Mouse (Mus musculus) embryonic facial prominence, embryonic 13.5 days (tissue): ENCODE measurements at regions not wholly inside any gene's neighbourhood (a gene's known extent, or its start where the extent isn't known, plus 50 kb on each side); places are given as distances from the start of the nearest gene placed in this dataset.

Experiments
- ATAC-seq: fragments of 200-750 bp; cut with Nextera tagmentation; 2 replicates; pipeline ENCODE4 v1.8.0; 2017; ENCODE audit warnings: low read depth; ENCODE audit not compliant: insufficient number of reproducible peaks, insufficient read depth, low FRiP score, low TSS enrichment
- H3K27ac ChIP-seq: fragments of 300-500 bp; sonication (generic); 2 replicates; pipeline ENCODE4 v1.5.1; 2015; ENCODE audit warnings: moderate library complexity, mild to moderate bottlenecking, inconsistent platforms
- H3K27me3 ChIP-seq: fragments of 300-500 bp; sonication (generic); 2 replicates; pipeline ENCODE4 v1.6.1; 2015; ENCODE audit warnings: mild to moderate bottlenecking, inconsistent platforms
- H3K36me3 ChIP-seq: fragments of 300-500 bp; sonication (generic); 2 replicates; pipeline ENCODE4 v1.6.1; 2015; ENCODE audit warnings: mild to moderate bottlenecking, inconsistent platforms
- H3K4me1 ChIP-seq: fragments of 300-500 bp; sonication (generic); 2 replicates; pipeline ENCODE4 v1.6.1; 2015; ENCODE audit warnings: inconsistent platforms
- H3K4me2 ChIP-seq: fragments of 300-500 bp; sonication (generic); 2 replicates; pipeline ENCODE4 v1.6.1; 2015; ENCODE audit warnings: moderate library complexity, mild to moderate bottlenecking, inconsistent platforms
- H3K4me3 ChIP-seq: fragments of 300-500 bp; sonication (generic); 2 replicates; pipeline ENCODE4 v1.5.1; 2015; ENCODE audit warnings: mild to moderate bottlenecking, inconsistent platforms
- H3K9ac ChIP-seq: fragments of 300-500 bp; sonication (generic); 2 replicates; pipeline ENCODE4 v1.6.1; 2015; ENCODE audit warnings: mild to moderate bottlenecking, inconsistent platforms
- H3K9me3 ChIP-seq: fragments of 300-500 bp; sonication (generic); 2 replicates; pipeline ENCODE4 v1.6.1; 2016; ENCODE audit warnings: inconsistent platforms
- WGBS: fragments of 180-500 bp; shearing (Covaris S2); methylation state at CpG from one replicate; pipeline ENCODE4 v1.1.7; 2015; ENCODE audit warnings: mixed read lengths; 5-methylcytosine and 5-hydroxymethylcytosine counted together

GRCm38 (mm10) chr14:98626476-98626875 lies 367.6 kb downstream of the Rpl36a-ps1 start:
- Histone ChIP-seq H3K4me1 (no peaks in the 10 kb centered on the region), H3K4me2 (no peak overlapping the region), H3K4me3 (no peak overlapping the region), H3K27ac (no peak overlapping the region), H3K36me3 (no peaks in the 10 kb centered on the region), H3K9me3 (no peaks in the 10 kb centered on the region), H3K9ac (no peak overlapping the region), H3K27me3 (no peaks in the 10 kb centered on the region)
- ATAC-seq = no peak
- 43% methylated on average over 7 of the region's 7 CpGs for WGBS

- H3K36me3 ChIP-seq = no peaks in the 10 kb centered on the region
- no peaks in the 10 kb centered on the region for H3K9me3 ChIP-seq
- no peak overlapping the region for H3K4me3 ChIP-seq
- no peak for ATAC-seq
- no peak overlapping the region for H3K9ac ChIP-seq
- H3K4me1 ChIP-seq = no peaks in the 10 kb centered on the region
- no peaks in the 10 kb centered on the region for H3K27me3 ChIP-seq
- no peak overlapping the region for H3K27ac ChIP-seq
- no peak overlapping the region for H3K4me2 ChIP-seq
- 88% methylated on average over 4 of the region's 4 CpGs for WGBS
These were observed 368.3 kb downstream of the Rpl36a-ps1 start for GRCm38 (mm10) chr14:98625867-98626266.

GRCm38 (mm10) chr14:98605772-98606171 lies 388.3 kb downstream of the Rpl36a-ps1 start:
- no peaks in the 10 kb centered on the region for H3K9me3 ChIP-seq
- no peaks in the 10 kb centered on the region for H3K4me1 ChIP-seq
- no peak overlapping the region for H3K27ac ChIP-seq
- no peak overlapping the region for H3K4me3 ChIP-seq
- 50% methylated on average over 2 of the region's 2 CpGs for WGBS
- no peak overlapping the region for H3K4me2 ChIP-seq
- no peaks in the 10 kb centered on the region for H3K27me3 ChIP-seq
- no peak for ATAC-seq
- no peak overlapping the region for H3K9ac ChIP-seq
- no peaks in the 10 kb centered on the region for H3K36me3 ChIP-seq

- H3K27me3 ChIP-seq = no peaks in the 10 kb centered on the region
- 0 out of 2 replicates have a peak, but pooled peaks have one; percentile 69 for ATAC-seq
- no peak overlapping the region for H3K9ac ChIP-seq
- no peak overlapping the region for H3K4me2 ChIP-seq
- no peak overlapping the region for H3K4me3 ChIP-seq
- no peaks in the 10 kb centered on the region for H3K36me3 ChIP-seq
- 88% methylated on average over 2 of the region's 2 CpGs for WGBS
- no peak overlapping the region for H3K27ac ChIP-seq
- H3K9me3 ChIP-seq = no peaks in the 10 kb centered on the region
- H3K4me1 ChIP-seq = no peaks in the 10 kb centered on the region
These were observed 397.9 kb downstream of the Rpl36a-ps1 start for GRCm38 (mm10) chr14:98596252-98596651.

- no peaks in the 10 kb centered on the region for H3K27me3 ChIP-seq
- H3K4me2 ChIP-seq = no peak overlapping the region
- H3K36me3 ChIP-seq = no peaks in the 10 kb centered on the region
- H3K9me3 ChIP-seq = no peaks in the 10 kb centered on the region
- no peak; the same call in 1 of the 2 replicates for ATAC-seq
- H3K4me3 ChIP-seq = no peak overlapping the region
- H3K4me1 ChIP-seq = no peaks in the 10 kb centered on the region
- H3K27ac ChIP-seq = no peak overlapping the region
- 7% methylated on average over 4 of the region's 4 CpGs for WGBS
- no peak overlapping the region for H3K9ac ChIP-seq
These were observed 404.3 kb downstream of the Rpl36a-ps1 start for GRCm38 (mm10) chr14:98589846-98590245.

GRCm38 (mm10) chr14:98571644-98572043 lies 402.1 kb upstream of the Dach1 start:
- H3K27ac ChIP-seq = no peak overlapping the region
- 88% methylated on average over 1 of the region's 1 CpGs for WGBS
- no peaks in the 10 kb centered on the region for H3K4me1 ChIP-seq
- H3K36me3 ChIP-seq = no peaks in the 10 kb centered on the region
- no peak overlapping the region for H3K4me2 ChIP-seq
- H3K4me3 ChIP-seq = no peak overlapping the region
- no peak for ATAC-seq
- no peak overlapping the region for H3K9ac ChIP-seq
- no peaks in the 10 kb centered on the region for H3K27me3 ChIP-seq
- no peaks in the 10 kb centered on the region for H3K9me3 ChIP-seq

GRCm38 (mm10) chr14:98562002-98562401 lies 392.4 kb upstream of the Dach1 start:
- Histone ChIP-seq H3K9ac (no peak overlapping the region), H3K9me3 (no peaks in the 10 kb centered on the region), H3K27ac (no peak overlapping the region), H3K4me2 (no peak overlapping the region), H3K4me1 (no peaks in the 10 kb centered on the region), H3K27me3 (no peaks in the 10 kb centered on the region), H3K4me3 (no peak overlapping the region), H3K36me3 (no peaks in the 10 kb centered on the region)
- ATAC-seq = no peak

GRCm38 (mm10) chr14:98539792-98540191 lies 370.2 kb upstream of the Dach1 start:
- WGBS = 95% methylated on average over 1 of the region's 1 CpGs
- ATAC-seq = no peak
- Histone ChIP-seq H3K36me3 (no peaks in the 10 kb centered on the region), H3K4me1 (no peaks in the 10 kb centered on the region), H3K27ac (no peak overlapping the region), H3K9me3 (no peaks in the 10 kb centered on the region), H3K4me2 (no peak overlapping the region), H3K4me3 (no peak overlapping the region), H3K27me3 (no peaks in the 10 kb centered on the region), H3K9ac (no peak overlapping the region)

GRCm38 (mm10) chr14:98538267-98538666 lies 368.7 kb upstream of the Dach1 start:
- Histone ChIP-seq H3K9ac (no peak overlapping the region), H3K27ac (no peak overlapping the region), H3K36me3 (no peaks in the 10 kb centered on the region), H3K27me3 (no peaks in the 10 kb centered on the region), H3K4me3 (no peak overlapping the region), H3K4me1 (no peaks in the 10 kb centered on the region), H3K4me2 (no peak overlapping the region), H3K9me3 (no peaks in the 10 kb centered on the region)
- WGBS = 50% methylated on average over 4 of the region's 4 CpGs
- ATAC-seq = no peak

- Histone ChIP-seq H3K4me2 (no peak overlapping the region), H3K27ac (no peak overlapping the region), H3K4me3 (no peak overlapping the region), H3K9me3 (no peaks in the 10 kb centered on the region), H3K4me1 (no peaks in the 10 kb centered on the region), H3K27me3 (no peaks in the 10 kb centered on the region), H3K9ac (no peak overlapping the region), H3K36me3 (no peaks in the 10 kb centered on the region)
- ATAC-seq = no peak
- 78% methylated on average over 10 of the region's 10 CpGs for WGBS
These were observed 364.0 kb upstream of the Dach1 start for GRCm38 (mm10) chr14:98533600-98533999.

DNA sequence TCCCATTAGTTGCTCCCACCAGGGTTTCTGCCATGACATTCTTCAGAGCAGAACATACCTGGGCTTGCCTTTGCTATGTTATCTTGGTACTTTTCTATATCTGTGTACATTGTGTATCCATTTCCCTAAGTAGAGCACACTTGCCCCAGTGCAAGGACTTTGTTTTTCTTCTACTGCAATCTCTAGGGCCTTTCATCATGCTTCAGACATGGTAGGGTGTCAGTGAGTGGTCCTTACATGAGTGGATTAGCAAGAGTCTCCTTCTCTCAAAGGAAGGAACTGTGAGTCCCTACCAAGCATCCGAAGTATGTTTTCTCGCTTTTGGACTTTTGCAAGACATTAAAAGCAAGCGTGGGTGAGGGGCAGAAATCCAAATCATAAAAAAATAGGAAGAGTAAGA lies 351.4 kb upstream of the Dach1 start:
- Histone ChIP-seq H3K27me3 (no peaks in the 10 kb centered on the region), H3K9me3 (no peaks in the 10 kb centered on the region), H3K4me2 (no peak overlapping the region), H3K27ac (no peak overlapping the region), H3K9ac (no peak overlapping the region), H3K4me3 (no peak overlapping the region), H3K36me3 (no peaks in the 10 kb centered on the region), H3K4me1 (no peaks in the 10 kb centered on the region)
- no peak for ATAC-seq
- 94% methylated on average over 3 of the region's 3 CpGs for WGBS

- Histone ChIP-seq H3K4me3 (no peak overlapping the region), H3K36me3 (no peaks in the 10 kb centered on the region), H3K9ac (no peak overlapping the region), H3K4me2 (no peak overlapping the region), H3K9me3 (no peaks in the 10 kb centered on the region), H3K27ac (no peak overlapping the region), H3K27me3 (no peaks in the 10 kb centered on the region), H3K4me1 (no peaks in the 10 kb centered on the region)
- ATAC-seq = no peak
- 83% methylated on average over 6 of the region's 6 CpGs for WGBS
These were observed 335.8 kb upstream of the Dach1 start for GRCm38 (mm10) chr14:98505321-98505720.

GRCm38 (mm10) chr14:98477416-98477815 lies 307.9 kb upstream of the Dach1 start:
- no peaks in the 10 kb centered on the region for H3K27me3 ChIP-seq
- no peak overlapping the region for H3K9ac ChIP-seq
- no peak overlapping the region for H3K27ac ChIP-seq
- H3K4me3 ChIP-seq = no peak overlapping the region
- H3K4me2 ChIP-seq = no peak overlapping the region
- H3K9me3 ChIP-seq = no peaks in the 10 kb centered on the region
- H3K4me1 ChIP-seq = peaks cover 2% of the 10 kb centered on the region; the same call in 1 of the 2 replicates
- no peak for ATAC-seq
- 82% methylated on average over 8 of the region's 8 CpGs for WGBS
- no peaks in the 10 kb centered on the region for H3K36me3 ChIP-seq
